Mouse (Mus musculus): ENCODE results near the gene Scrn1. TPM values are rescaled to one million over a fixed set of nuclear protein-coding genes. Genes with fewer than 3 reads are reported as not detected.

Scrn1 gene
- polyA plus RNA-seq, 1 experiment, result 25.5 TPM

DNA sequence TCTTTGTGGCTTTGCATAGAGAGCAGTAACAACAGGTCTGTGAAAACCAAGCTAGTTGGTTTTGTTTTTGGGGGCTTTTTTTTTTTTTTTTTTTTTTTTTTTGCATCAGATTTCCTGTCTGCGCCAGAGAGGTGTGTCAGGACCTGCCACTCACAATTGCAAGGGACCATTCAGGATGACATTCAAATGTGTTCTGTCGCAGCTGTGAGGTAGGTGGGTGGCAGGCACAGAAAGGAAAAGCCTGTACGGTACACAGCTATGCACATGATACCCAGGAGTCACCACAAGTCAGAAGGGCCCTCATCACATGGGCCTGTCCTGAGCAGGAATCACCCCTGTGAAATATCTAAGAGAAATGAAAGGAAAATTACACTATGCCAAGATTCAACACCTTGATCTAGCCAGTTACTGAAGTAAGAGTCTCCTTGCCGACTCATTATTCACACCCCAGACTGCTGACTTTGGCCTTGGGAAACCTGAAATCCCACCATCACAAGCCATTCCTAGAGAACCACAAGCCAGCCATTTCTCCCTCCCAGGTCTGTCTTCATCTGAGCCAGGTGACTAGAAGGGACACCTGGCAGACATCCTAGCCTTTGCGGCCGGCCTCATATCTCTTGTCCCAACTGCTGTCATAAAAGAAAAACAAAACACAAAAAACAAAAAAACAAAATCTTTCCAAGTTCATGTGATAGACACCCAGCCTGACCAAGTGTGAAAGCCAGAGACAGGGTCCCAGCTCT lies 105.9 kb downstream of the Scrn1 start:
- H3ac ChIP-seq (ENCODE audit: control insufficient read depth, insufficient read length), result no peak overlapping the region
- TF ChIP-seq MYOD1 (IDR thresholded peaks at IDR 0.05; ENCODE audit: control insufficient read depth in 1 of 3, insufficient read length in 2 of 3, low read depth in 2 of 3) (peak in 1 of 3 experiments; percentile 21), POLR2A (IDR thresholded peaks at IDR 0.05; ENCODE audit: insufficient read length, low read depth) (no peak)
- H3K36me3 ChIP-seq (ENCODE audit: control insufficient read depth, insufficient read depth), result no peaks in the 10 kb centered on the region
- peaks cover 25% of the 10 kb centered on the region for H3K27me3 ChIP-seq (ENCODE audit: control insufficient read depth, insufficient read depth, insufficient read length)
- H3K79me2 ChIP-seq (ENCODE audit: control insufficient read depth, insufficient read depth), result no peaks in the 10 kb centered on the region
- no peak overlapping the region for H3K4me2 ChIP-seq (ENCODE audit: low read depth)
- H3K4me3 ChIP-seq, result no peak overlapping the region

DNA sequence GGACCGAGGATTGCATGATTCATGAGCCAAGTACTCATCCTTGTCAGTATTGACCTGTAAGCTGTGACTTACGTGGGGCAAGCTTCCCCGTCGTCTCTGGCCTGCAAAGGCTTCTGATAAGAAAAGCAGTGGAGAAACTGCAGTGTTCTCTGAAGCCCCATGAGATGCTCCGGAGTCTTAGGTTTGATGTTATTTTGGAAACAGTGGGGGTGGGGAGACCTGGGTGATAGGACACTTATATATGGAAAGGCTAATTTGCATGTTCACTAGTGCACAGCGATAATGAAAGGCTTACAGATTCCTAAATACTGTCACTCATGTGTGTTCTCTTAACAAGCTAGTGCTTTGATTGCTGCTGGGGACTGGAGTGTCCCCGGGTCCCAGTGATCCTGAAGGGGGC lies 106.6 kb downstream of the Scrn1 start:
- Histone ChIP-seq H3ac (ENCODE audit: control insufficient read depth, insufficient read length) (no peak overlapping the region), H3K4me3 (no peak overlapping the region), H3K36me3 (ENCODE audit: control insufficient read depth, insufficient read depth) (no peaks in the 10 kb centered on the region), H3K27me3 (ENCODE audit: control insufficient read depth, insufficient read depth, insufficient read length) (peaks cover 21% of the 10 kb centered on the region), H3K79me2 (ENCODE audit: control insufficient read depth, insufficient read depth) (no peaks in the 10 kb centered on the region), H3K4me2 (ENCODE audit: low read depth) (no peak overlapping the region)
- no peak for TF ChIP-seq MYOD1 (IDR thresholded peaks at IDR 0.05; ENCODE audit: control insufficient read depth in 1 of 3, insufficient read length in 2 of 3, low read depth in 2 of 3)
- no peak for TF ChIP-seq MYOG (IDR thresholded peaks at IDR 0.05; ENCODE audit: control insufficient read depth in 1 of 3, insufficient read depth in 1 of 3, insufficient read length in 2 of 3, low read depth in 2 of 3)
- TF ChIP-seq E2F4 (IDR thresholded peaks at IDR 0.05; ENCODE audit: insufficient read depth), result no peak
- no peak for TF ChIP-seq SRF (IDR thresholded peaks at IDR 0.05; ENCODE audit: control insufficient read depth, insufficient read length, low read depth)
- TF ChIP-seq TCF12 (IDR thresholded peaks at IDR 0.05; ENCODE audit: insufficient read depth, poor library complexity, severe bottlenecking), result no peak
- TF ChIP-seq POLR2A (IDR thresholded peaks at IDR 0.05; ENCODE audit: insufficient read length, low read depth), result no peak
- TF ChIP-seq TCF3 (IDR thresholded peaks at IDR 0.05; ENCODE audit: insufficient read length, low read depth), result no peak
- no peak for TF ChIP-seq POLR2AphosphoS2 (IDR thresholded peaks at IDR 0.05; ENCODE audit: insufficient read length, low read depth)
- TF ChIP-seq REST (IDR thresholded peaks at IDR 0.05; ENCODE audit: insufficient read depth, insufficient read length), result no peak
- no peak for TF ChIP-seq USF1 (IDR thresholded peaks at IDR 0.05; ENCODE audit: low read depth)

Other genes with a start within 250 kb of the Scrn1 start
- gene Prr15, start 240.7 kb downstream of the Scrn1 start, polyA plus RNA-seq (2012; fragmentation: generic; extraction: Trizol), result 0.11 TPM
- 0.29 TPM for gene Wipf3, start 136.9 kb downstream of the Scrn1 start, polyA plus RNA-seq (2012; fragmentation: generic; extraction: Trizol)
- 3.6 TPM for gene Plekha8, start 28.6 kb upstream of the Scrn1 start, polyA plus RNA-seq (2012; fragmentation: generic; extraction: Trizol)
- gene Fkbp14, start 30.8 kb upstream of the Scrn1 start, polyA plus RNA-seq (2012; fragmentation: generic; extraction: Trizol), result 6.0 TPM
- 1.4 TPM for gene Mturn, start 115.1 kb upstream of the Scrn1 start, polyA plus RNA-seq (2012; fragmentation: generic; extraction: Trizol)